Mouse (Mus musculus) E14TG2a.4 (cell line): ENCODE data around the gene Cyp11a1.

Experiments
- CTCF ChIP-seq: conservative IDR thresholded peaks from 2 replicates; pipeline ENCODE4 v1.5.1; 2014; ENCODE audit warnings: low read length
- NANOG ChIP-seq: IDR thresholded peaks from 2 replicates; pipeline ENCODE4 v1.6.1; 2014; ENCODE audit warnings: borderline replicate concordance, low read length, mixed read lengths
- POU5F1 ChIP-seq: IDR thresholded peaks from 2 replicates; pipeline ENCODE4 v1.6.1; 2014; ENCODE audit warnings: low read length, borderline replicate concordance

- TF ChIP-seq CTCF (no peak), POU5F1 (no peak), NANOG (no peak)
Measured at GRCm38 (mm10) chr9:57998685-57999084, 7.5 kb upstream of the Cyp11a1 start.
